Mouse (Mus musculus) CH12.LX (cell line): Measurements from ENCODE around the gene Arhgef18. TPM values are rescaled to one million over a fixed set of nuclear protein-coding genes. Genes with fewer than 3 reads are reported as not detected.

Experiments
- DNase-seq: peaks from one replicate; pipeline ENCODE4 v3.0.0-alpha.2; 2013; ENCODE audit errors: extremely low read depth
- H3K27ac ChIP-seq: 2 replicates; pipeline ENCODE4 v1.5.1; 2012; ENCODE audit warnings: low read depth, mild to moderate bottlenecking, control low read depth, moderate library complexity; ENCODE audit not compliant: insufficient read depth
- H3K27me3 ChIP-seq: replicated peaks from 2 replicates; pipeline ENCODE3; 2012; ENCODE audit warnings: inconsistent platforms
- H3K36me3 ChIP-seq, 2 experiments: replicated peaks in 1 of 2; 2 replicates each; pipeline versions ENCODE3 to v1.6.1; 2012; ENCODE audit warnings: inconsistent platforms in 1 of 2, low read length in 1 of 2, mild to moderate bottlenecking in 1 of 2, mixed read lengths in 1 of 2, moderate library complexity in 1 of 2; ENCODE audit not compliant: control insufficient read depth in 1 of 2, insufficient read depth in 1 of 2
- H3K4me1 ChIP-seq, 2 experiments: 2 replicates each; pipeline ENCODE4 v1.6.1; 2012; ENCODE audit warnings: inconsistent platforms in 1 of 2, moderate library complexity in 1 of 2; ENCODE audit not compliant: insufficient read depth in 2 of 2, control insufficient read depth in 1 of 2
- H3K4me2 ChIP-seq: 2 replicates; pipeline ENCODE4 v1.6.1; 2012; ENCODE audit warnings: low read depth, mild to moderate bottlenecking, control low read depth; ENCODE audit not compliant: poor library complexity, insufficient read depth, severe bottlenecking
- H3K4me3 ChIP-seq, 3 experiments: fragments of 150-350 bp in 1 of 3; sonication (generic) in 1 of 3; replicated peaks in 1 of 3; 2 replicates each; pipeline versions ENCODE3 to v1.5.1; 2011 to 2012; ENCODE audit warnings: low read depth in 2 of 3, low read length in 2 of 3, mild to moderate bottlenecking in 2 of 3, moderate library complexity in 2 of 3, control low read depth in 1 of 3, improper control_type of control experiment in 1 of 3, inconsistent platforms in 1 of 3, mixed read lengths in 1 of 3; ENCODE audit not compliant: poor library complexity in 1 of 3
- H3K79me2 ChIP-seq: replicated peaks from 2 replicates; pipeline ENCODE4 v1.6.1; 2012; ENCODE audit warnings: mild to moderate bottlenecking, moderate library complexity; ENCODE audit not compliant: control insufficient read depth, poor library complexity, insufficient read depth, severe bottlenecking; ENCODE audit errors: extremely low read depth
- H3K9ac ChIP-seq: 2 replicates; pipeline ENCODE4 v1.6.1; 2012; ENCODE audit warnings: low read depth, mild to moderate bottlenecking, control low read depth, moderate library complexity; ENCODE audit not compliant: insufficient read depth
- H3K9me3 ChIP-seq: replicated peaks from 2 replicates; pipeline ENCODE3; 2012; ENCODE audit warnings: low read length, inconsistent platforms, mixed read lengths
- BHLHE40 ChIP-seq: IDR thresholded peaks from 2 replicates; pipeline ENCODE4 v1.6.1; 2011; ENCODE audit warnings: mild to moderate bottlenecking, low read depth, low read length, improper control_type of control experiment
- CHD1 ChIP-seq: IDR thresholded peaks from 2 replicates; pipeline ENCODE4 v1.6.1; 2012; ENCODE audit warnings: low read depth, low read length, improper control_type of control experiment, inconsistent platforms
- CHD2 ChIP-seq: IDR thresholded peaks from 2 replicates; pipeline ENCODE4 v1.6.1; 2011; ENCODE audit warnings: low read length, improper control_type of control experiment
- CTCF ChIP-seq, 2 experiments: IDR thresholded peaks in 1 of 2; conservative IDR thresholded peaks in 1 of 2; 2 replicates each; pipeline ENCODE4 v1.5.1; 2011 to 2012; ENCODE audit warnings: low read depth in 2 of 2, low read length in 2 of 2, improper control_type of control experiment in 1 of 2, inconsistent platforms in 1 of 2, mild to moderate bottlenecking in 1 of 2, moderate library complexity in 1 of 2
- ELF1 ChIP-seq: IDR thresholded peaks from 2 replicates; pipeline ENCODE4 v1.6.1; 2014; ENCODE audit warnings: low read depth, mild to moderate bottlenecking, inconsistent platforms, low read length, improper control_type of control experiment
- JUND ChIP-seq: conservative IDR thresholded peaks from 2 replicates; pipeline ENCODE4 v1.6.1; 2011; ENCODE audit warnings: low read depth, low read length, improper control_type of control experiment
- KAT2A ChIP-seq: IDR thresholded peaks from 2 replicates; pipeline ENCODE4 v1.6.1; 2012; ENCODE audit warnings: low read length, improper control_type of control experiment, inconsistent platforms; ENCODE audit not compliant: insufficient replicate concordance
- MAFK ChIP-seq: IDR thresholded peaks from 2 replicates; pipeline ENCODE4 v1.6.1; 2011; ENCODE audit warnings: low read length, improper control_type of control experiment; ENCODE audit not compliant: insufficient replicate concordance
- MEF2A ChIP-seq: IDR thresholded peaks from 2 replicates; pipeline ENCODE4 v1.6.1; 2014; ENCODE audit warnings: low read depth, mild to moderate bottlenecking, inconsistent platforms, low read length, improper control_type of control experiment, borderline replicate concordance
- NELFE ChIP-seq: IDR thresholded peaks from 2 replicates; pipeline ENCODE4 v1.6.1; 2011; ENCODE audit warnings: low read depth, low read length, improper control_type of control experiment
- NRF1 ChIP-seq: IDR thresholded peaks from 2 replicates; pipeline ENCODE4 v1.6.1; 2014; ENCODE audit warnings: low read depth, mild to moderate bottlenecking, inconsistent platforms, low read length, improper control_type of control experiment, moderate library complexity
- PAX5 ChIP-seq: IDR thresholded peaks from 2 replicates; pipeline ENCODE4 v1.6.1; 2012; ENCODE audit warnings: low read length, inconsistent platforms, mixed read lengths
- POLR2AphosphoS2 ChIP-seq: IDR thresholded peaks from 2 replicates; pipeline ENCODE4 v1.6.1; 2011; ENCODE audit warnings: low read depth, low read length, improper control_type of control experiment
- RAD21 ChIP-seq: IDR thresholded peaks from 2 replicates; pipeline ENCODE4 v1.6.1; 2011; ENCODE audit warnings: low read depth, mild to moderate bottlenecking, low read length, improper control_type of control experiment, moderate library complexity
- RCOR1 ChIP-seq: conservative IDR thresholded peaks from 2 replicates; pipeline ENCODE4 v1.6.1; 2012; ENCODE audit warnings: low read depth, mild to moderate bottlenecking, inconsistent platforms, low read length, improper control_type of control experiment
- USF1 ChIP-seq: IDR thresholded peaks from 2 replicates; pipeline ENCODE4 v1.6.1; 2014; ENCODE audit warnings: low read depth, mild to moderate bottlenecking, inconsistent platforms, low read length, improper control_type of control experiment
- USF2 ChIP-seq: conservative IDR thresholded peaks from 2 replicates; pipeline ENCODE4 v1.6.1; 2011; ENCODE audit warnings: low read depth, low read length, improper control_type of control experiment
- dilution Hi-C: fragments of 300-500 bp; cut with MboI; formaldehyde crosslinking; loops from 2 replicates; pipeline ENCODE4 v1.14.3; 2020; ENCODE audit warnings: low sequenced_read_pairs; ENCODE audit not compliant: extremely low pct_unique_long_range_greater_than_20kb, extremely low pct_ligation_motif_present
- in situ Hi-C: fragments of 300-500 bp; cut with MboI; formaldehyde crosslinking; loops from 3 replicates; pipeline ENCODE4 v1.14.3; 2019; ENCODE audit warnings: low sequenced_read_pairs, low pct_ligation_motif_present, low pct_unique_long_range_greater_than_20kb, mixed read lengths
- polyA plus RNA-seq: library from polyadenylated mRNA; unstranded; fragments of >175 nt; gene quantifications from 2 replicates; pipeline ENCODE4 v1.2.1, GENCODE M21; 2012; ENCODE audit warnings: low read depth; ENCODE audit not compliant: insufficient read length
- total RNA-seq, 2 experiments: library from RNA; depleted of rRNA; stranded (reverse); fragments of 300-350 nt in 1 of 2; fragments of >200 nt in 1 of 2; gene quantifications; 2 replicates each; pipeline ENCODE4 v1.2.3; 2012 to 2014

Gene Arhgef18
- total and polyA plus RNA-seq, 3 experiments = 0.21 to 0.26 TPM; not detected in 1

- Histone ChIP-seq H3K79me2 (no peaks in the 10 kb centered on the region), H3K27ac (no peak overlapping the region), H3K9me3 (no peaks in the 10 kb centered on the region), H3K36me3 (no peaks in the 10 kb centered on the region), H3K27me3 (no peaks in the 10 kb centered on the region), H3K4me2 (no peak overlapping the region), H3K9ac (no peak overlapping the region), H3K4me3 (no peak overlapping the region), H3K4me1 (0 out of 4 replicates have a peak, but pooled peaks cover 0 to 3% of the 10 kb centered on the region in 2 experiments)
- dilution Hi-C loops (no loop called here), in situ Hi-C loops (no loop called here)
- TF ChIP-seq RCOR1 (no peak), RAD21 (no peak), USF2 (no peak), MAFK (no peak), PAX5 (no peak), NELFE (no peak), NRF1 (no peak), CTCF (conservative IDR thresholded peaks at IDR 0.05 in 1 of 2, IDR thresholded peaks at IDR 0.05 in 1 of 2; ENCODE audit: low read depth in 2 of 2, low read length in 2 of 2) (no peak), JUND (no peak), POLR2AphosphoS2 (no peak), USF1 (no peak), KAT2A (no peak), BHLHE40 (no peak), ELF1 (no peak)
- DNase-seq = no peak
Observed at GRCm38 (mm10) chr8:3407417-3407816, 14.6 kb downstream of the Arhgef18 start.

- TF ChIP-seq CHD1 = no peak
- Histone ChIP-seq H3K4me3 (no peak overlapping the region), H3K79me2 (no peaks in the 10 kb centered on the region), H3K9me3 (no peaks in the 10 kb centered on the region), H3K9ac (no peak overlapping the region), H3K4me2 (no peak overlapping the region), H3K36me3 (no peaks in the 10 kb centered on the region), H3K4me1 (0 out of 4 replicates have a peak, but pooled peaks cover 0 to 3% of the 10 kb centered on the region in 2 experiments), H3K27me3 (no peaks in the 10 kb centered on the region), H3K27ac (no peak overlapping the region)
- DNase-seq = no peak
- dilution Hi-C loops (no loop called here), in situ Hi-C loops (no loop called here)
Observed at GRCm38 (mm10) chr8:3411085-3411484, 18.3 kb downstream of the Arhgef18 start.

GRCm38 (mm10) chr8:3411901-3412301 lies 19.1 kb downstream of the Arhgef18 start:
- Histone ChIP-seq H3K79me2 (no peaks in the 10 kb centered on the region), H3K27ac (no peak overlapping the region)
- dilution Hi-C loops = no loop called here
- TF ChIP-seq KAT2A (no peak), POLR2AphosphoS2 (no peak), CHD2 (no peak), MEF2A (no peak), NRF1 (no peak)
- TF ChIP-seq, all 38 proteins: peak for 0
- H3K4me1 ChIP-seq = 0 out of 4 replicates have a peak, but pooled peaks cover 0 to 3% of the 10 kb centered on the region in 2 experiments
- no peak for DNase-seq
- no peak overlapping the region for H3K4me3 ChIP-seq
- H3K36me3 ChIP-seq = no peaks in the 10 kb centered on the region
- no peak overlapping the region for H3K4me2 ChIP-seq
- in situ Hi-C loops = no loop called here
- no peaks in the 10 kb centered on the region for H3K9me3 ChIP-seq
- H3K27me3 ChIP-seq = no peaks in the 10 kb centered on the region
- H3K9ac ChIP-seq = no peak overlapping the region
